Mouse (Mus musculus) mouse embryonic stem cell (cell line): ENCODE results near the gene Cacna1f.

Source experiments
- in situ Hi-C, 2 experiments: fragments of 300-500 bp; cut with MboI; formaldehyde crosslinking; loops; 1 replicate in 1 of 2; 3 replicates in 1 of 2; pipeline ENCODE4 v1.14.3; 2019 to 2020; ENCODE audit warnings: low sequenced_read_pairs in 2 of 2, low pct_unique_long_range_greater_than_20kb in 1 of 2, mixed read lengths in 1 of 2; ENCODE audit not compliant: unreplicated experiment in 1 of 2

Cacna1f gene

GRCm38 (mm10) chrX:7610536-7611258 is 3.8 kb downstream of the Cacna1f start:
- in situ Hi-C loops = no loop called here

DNA sequence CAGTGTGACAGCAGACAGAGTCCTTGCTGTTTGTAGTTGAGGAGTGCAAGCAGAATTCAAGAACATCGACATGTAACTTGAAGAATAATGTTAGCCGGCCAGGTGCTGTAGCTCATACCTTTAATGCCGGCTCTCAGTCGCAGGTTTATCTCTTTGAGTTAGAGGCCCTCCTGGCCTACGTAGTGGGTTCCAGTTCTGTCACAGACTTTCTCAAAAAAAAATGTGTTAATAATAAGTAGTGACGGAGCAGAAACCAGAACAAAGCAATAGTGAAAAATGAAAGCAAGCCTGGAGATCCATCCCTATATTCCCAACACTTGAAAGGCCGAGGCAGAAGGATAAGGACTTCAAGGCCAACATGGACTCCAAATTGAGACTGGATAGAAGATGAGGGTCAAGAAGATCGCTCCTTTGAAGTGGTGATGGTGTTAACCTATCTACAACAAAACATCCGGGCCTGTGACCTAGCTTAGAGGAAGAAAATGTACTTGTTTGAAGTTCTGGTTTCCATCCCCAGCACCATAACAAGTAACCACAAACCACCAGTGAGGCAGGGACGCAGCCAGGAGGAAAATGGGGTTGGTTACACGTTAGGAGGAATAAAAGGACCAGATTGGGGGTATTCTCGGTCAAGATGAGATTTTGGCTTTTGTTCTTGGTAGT is 11.1 kb downstream of the Cacna1f start:
- in situ Hi-C loops = no loop called here

DNA sequence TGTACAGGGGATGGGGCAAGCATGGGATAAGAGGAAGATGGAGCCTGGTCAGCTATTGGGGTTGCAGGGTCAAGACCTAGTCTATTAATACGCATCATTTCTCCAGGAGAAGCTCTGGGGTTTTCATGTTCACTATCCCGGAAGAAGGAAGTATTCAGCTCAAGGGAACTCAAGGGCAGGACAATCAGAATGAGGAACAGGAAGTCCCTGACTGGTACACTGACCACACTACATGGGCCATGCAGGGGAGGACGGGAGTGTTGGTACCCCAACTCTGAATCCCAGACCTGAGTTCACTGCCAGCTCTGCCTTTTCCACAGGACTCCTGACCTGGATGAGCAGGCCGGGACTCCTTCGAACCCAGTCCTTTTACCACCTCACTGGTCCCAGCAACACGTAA is 25.7 kb downstream of the Cacna1f start:
- in situ Hi-C loops = no loop called here

- in situ Hi-C loops = no loop called here
These were observed 28.2 kb downstream of the Cacna1f start for GRCm38 (mm10) chrX:7635101-7635500.

GRCm38 (mm10) chrX:7638401-7639091 is 31.7 kb downstream of the Cacna1f start, which contains the start of gene Syp:
TSS of gene Syp (plus strand) at chrX:7638471.
- in situ Hi-C loops = no loop called here

GRCm38 (mm10) chrX:7639536-7640325 is 32.8 kb downstream of the Cacna1f start:
- in situ Hi-C loops = no loop called here

DNA sequence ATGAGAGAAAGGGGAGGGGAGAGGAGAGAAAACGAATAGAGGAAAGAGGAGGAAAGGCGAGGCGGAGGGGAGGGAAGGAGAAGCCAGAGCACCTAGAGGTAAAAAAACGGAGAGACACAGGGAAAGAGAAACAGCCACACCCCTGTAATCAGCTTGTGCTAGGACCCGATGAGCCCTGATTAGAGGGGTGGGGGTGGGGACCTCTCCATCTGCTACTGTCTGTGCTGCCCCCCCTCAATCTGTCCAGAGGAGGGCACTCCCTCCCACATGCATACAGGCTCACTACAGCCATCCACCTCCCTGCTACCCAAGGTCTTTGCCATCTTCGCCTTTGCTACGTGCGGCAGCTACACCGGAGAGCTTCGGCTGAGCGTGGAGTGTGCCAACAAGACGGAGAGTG is 33.9 kb downstream of the Cacna1f start:
- in situ Hi-C loops = no loop called here

- in situ Hi-C loops = no loop called here
These were observed 38.5 kb downstream of the Cacna1f start for GRCm38 (mm10) chrX:7645349-7645748.

- in situ Hi-C loops = no loop called here
These were observed 41.9 kb downstream of the Cacna1f start for GRCm38 (mm10) chrX:7648671-7649304.

DNA sequence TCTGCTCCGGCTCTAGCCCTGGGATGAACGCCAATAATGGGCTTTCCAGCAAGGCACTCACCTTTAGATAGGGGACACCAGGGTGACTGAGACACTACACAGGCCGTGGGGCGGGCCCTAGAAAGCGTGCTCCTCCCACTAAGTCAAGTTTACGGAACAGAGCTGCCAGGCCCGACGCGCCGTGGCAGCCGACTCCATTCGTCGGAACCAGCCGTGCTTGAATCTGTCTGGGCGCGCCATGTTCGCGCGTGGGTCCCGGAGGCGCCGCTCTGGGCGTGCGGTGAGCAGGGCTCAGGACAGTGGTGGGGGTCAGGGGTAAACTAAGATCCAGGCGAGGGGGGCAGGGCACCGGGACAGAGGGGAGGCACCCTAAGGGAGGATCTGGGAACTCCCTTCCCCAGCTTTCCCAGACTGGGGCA is 50.3 kb downstream of the Cacna1f start, which contains the start of gene Prickle3:
Prickle3 (plus strand) TSS at position 40 of the 419 bp plus-strand sequence.
- in situ Hi-C loops = no loop called here

- in situ Hi-C loops = no loop called here
These were observed 51.3 kb downstream of the Cacna1f start for GRCm38 (mm10) chrX:7658031-7658784.

GRCm38 (mm10) chrX:7658785-7659589 is 52.1 kb downstream of the Cacna1f start:
- in situ Hi-C loops = no loop called here

DNA sequence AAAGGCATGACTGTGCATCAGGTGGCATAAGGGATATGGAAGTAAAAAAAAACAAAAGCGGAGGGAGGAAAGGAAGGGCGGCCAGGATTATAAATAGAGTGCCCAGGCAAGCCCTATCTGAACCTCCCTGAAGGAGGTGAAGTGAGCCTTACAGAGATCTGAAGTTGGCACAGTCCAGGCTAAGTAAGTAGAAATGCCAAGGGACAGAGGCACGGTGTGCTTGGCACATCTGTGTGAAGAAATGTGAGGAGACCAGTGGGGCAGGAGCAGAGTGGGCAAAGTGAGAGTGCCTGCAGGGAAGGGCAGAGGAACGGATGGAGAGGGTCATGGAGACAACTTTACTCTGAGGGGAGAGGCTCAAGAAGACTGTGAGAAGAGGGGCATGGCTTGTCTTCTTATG is 54.2 kb downstream of the Cacna1f start:
- in situ Hi-C loops = no loop called here

GRCm38 (mm10) chrX:7662936-7663335 is 56.1 kb downstream of the Cacna1f start:
- in situ Hi-C loops = no loop called here

DNA sequence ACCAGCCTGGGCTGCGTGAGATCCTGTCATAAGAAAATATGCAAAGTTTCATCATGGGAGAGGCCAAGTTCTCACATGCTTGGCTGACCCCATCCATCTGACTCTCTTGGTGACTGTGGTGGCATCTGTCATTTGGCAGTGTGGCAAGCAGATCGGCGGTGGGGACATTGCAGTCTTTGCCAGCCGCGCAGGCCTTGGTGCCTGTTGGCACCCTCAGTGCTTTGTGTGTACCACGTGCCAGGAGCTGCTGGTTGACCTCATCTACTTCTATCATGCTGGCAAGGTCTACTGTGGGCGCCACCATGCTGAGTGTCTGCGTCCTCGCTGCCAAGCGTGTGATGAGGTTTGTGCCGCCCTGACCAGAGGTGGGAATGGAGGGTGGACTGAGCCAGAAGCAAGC is 57.9 kb downstream of the Cacna1f start:
- in situ Hi-C loops = no loop called here

GRCm38 (mm10) chrX:7665739-7666502 is 59.0 kb downstream of the Cacna1f start:
- in situ Hi-C loops = no loop called here
